Mouse (Mus musculus) left cerebral cortex, adult 2 months (tissue): Measurements from ENCODE around the gene Cel. TPM values are rescaled to one million over a fixed set of nuclear protein-coding genes. Genes with fewer than 3 reads are reported as not detected.

Source experiments
- DNase-seq, 2 experiments: peaks; one replicate each; pipeline ENCODE4 v3.0.0; 2021 to 2022; ENCODE audit warnings: low spot score in 2 of 2, mixed read lengths in 1 of 2; ENCODE audit errors: extremely low spot score in 1 of 2
- H3K27ac ChIP-seq: fragments of 200-600 bp; 2 replicates; pipeline ENCODE4 v1.8.1; 2022
- H3K4me3 ChIP-seq: fragments of 200-600 bp; 2 replicates; pipeline ENCODE4 v1.8.1; 2022
- CTCF ChIP-seq: fragments of 200-600 bp; IDR thresholded peaks from 2 replicates; pipeline ENCODE4 v1.8.1; 2022; ENCODE audit warnings: antibody characterized with exemption, mild to moderate bottlenecking, moderate library complexity
- intact Hi-C: fragments of 180-260 bp; cut with DNase I; formaldehyde crosslinking; loops from one replicate; pipeline ENCODE4 v1.15.1; 2025
- long read RNA-seq, 2 experiments: library from polyadenylated mRNA; stranded (forward); transcript quantifications; one replicate each; pipeline ENCODE4 v2.0.0; 2021; ENCODE audit warnings: borderline mapping rate in 2 of 2
- total RNA-seq, 2 experiments: library from RNA; stranded (reverse); gene quantifications; 2 replicates each; pipeline ENCODE4 v1.2.3; 2021

Cel gene
- total RNA-seq, result not detected
- long read RNA-seq, experiment 1, result 0 reads
- long read RNA-seq, experiment 2, result 0 reads

DNA sequence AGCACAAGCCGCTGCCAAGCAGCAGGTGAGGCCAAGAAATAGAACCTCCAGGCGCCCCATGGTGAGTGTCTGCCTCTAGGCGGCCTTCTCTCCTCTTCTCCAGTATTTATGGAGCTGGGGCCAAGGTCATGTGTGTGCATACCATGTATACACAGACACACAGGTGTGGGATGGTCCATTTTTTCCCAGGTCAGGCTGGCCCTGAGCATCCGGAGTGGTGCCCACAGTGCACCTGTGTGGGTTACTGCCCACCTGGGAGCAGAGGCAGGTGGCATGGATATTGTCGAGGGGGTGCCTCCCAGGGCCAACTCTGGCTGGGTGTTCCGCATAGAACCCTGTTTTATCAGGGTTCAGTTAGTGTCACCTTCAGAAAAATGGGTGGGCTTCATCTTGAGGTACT is at the start of gene Cel:
Gene Cel, minus strand, starts transcription at position 101 of the 400 bp plus-strand sequence.
- intact Hi-C loops, result no loop called here
- DNase-seq, result no peak
- H3K27ac ChIP-seq, result no peak within 1 kb of the TSS
- no peak for TF ChIP-seq CTCF
- H3K4me3 ChIP-seq, result no peak within 1 kb of the TSS

DNA sequence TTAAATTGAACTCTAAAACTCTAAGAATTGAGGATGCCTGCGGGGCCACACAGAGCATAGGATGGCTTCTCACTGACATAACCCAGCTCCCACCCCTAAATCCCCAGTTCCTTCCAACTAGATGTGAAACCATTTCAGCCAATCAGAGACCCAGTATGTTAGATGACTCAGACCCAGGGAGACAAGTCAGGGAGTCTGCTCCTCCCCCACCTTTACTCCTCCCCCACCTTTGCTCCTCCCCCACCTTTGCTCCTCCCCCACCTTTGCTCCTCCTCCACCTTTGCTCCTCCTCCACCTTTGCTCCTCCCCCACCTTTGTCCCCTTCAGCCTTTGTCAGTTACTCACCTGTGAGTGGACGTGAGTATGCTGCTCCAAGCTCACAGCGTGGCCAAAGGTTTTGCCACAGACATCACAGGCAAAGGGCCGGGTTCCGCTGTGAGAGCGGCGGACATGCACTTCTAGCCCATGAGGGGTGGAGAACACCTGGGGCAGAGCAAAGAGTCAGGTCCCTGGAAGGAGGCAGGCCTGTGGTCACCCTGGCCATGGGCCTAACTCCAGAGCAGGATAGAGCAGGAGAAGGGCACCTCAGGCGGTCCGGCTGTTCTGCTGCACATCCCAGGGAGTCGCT is 49.3 kb upstream of the Cel start:
- H3K4me3 ChIP-seq, result no peak overlapping the region
- no peak overlapping the region for H3K27ac ChIP-seq
- no peak for DNase-seq
- intact Hi-C loops, result no loop called here
- TF ChIP-seq CTCF, result no peak

DNA sequence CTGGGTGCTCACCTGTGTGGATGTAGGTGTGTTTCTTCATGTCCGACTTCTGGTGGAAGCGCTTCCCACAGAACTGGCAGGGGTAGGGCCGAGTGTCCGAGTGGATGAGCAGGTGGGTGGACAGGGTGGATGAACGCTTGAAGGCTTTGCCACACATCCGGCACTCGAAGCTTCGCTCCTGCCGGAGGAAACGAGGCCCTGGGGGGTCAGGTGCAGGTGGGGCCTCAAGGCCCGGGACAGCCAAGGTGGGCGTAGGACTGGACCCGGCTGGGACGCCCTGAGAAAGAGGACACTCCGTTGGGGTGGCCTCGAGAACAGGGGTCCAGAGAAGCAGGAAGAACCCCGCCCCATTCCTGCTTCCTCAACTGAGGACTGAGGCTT is 48.2 kb upstream of the Cel start:
- TF ChIP-seq CTCF, result no peak
- no peak for DNase-seq
- intact Hi-C loops, result no loop called here
- Histone ChIP-seq H3K27ac (no peak overlapping the region), H3K4me3 (no peak overlapping the region)

DNA sequence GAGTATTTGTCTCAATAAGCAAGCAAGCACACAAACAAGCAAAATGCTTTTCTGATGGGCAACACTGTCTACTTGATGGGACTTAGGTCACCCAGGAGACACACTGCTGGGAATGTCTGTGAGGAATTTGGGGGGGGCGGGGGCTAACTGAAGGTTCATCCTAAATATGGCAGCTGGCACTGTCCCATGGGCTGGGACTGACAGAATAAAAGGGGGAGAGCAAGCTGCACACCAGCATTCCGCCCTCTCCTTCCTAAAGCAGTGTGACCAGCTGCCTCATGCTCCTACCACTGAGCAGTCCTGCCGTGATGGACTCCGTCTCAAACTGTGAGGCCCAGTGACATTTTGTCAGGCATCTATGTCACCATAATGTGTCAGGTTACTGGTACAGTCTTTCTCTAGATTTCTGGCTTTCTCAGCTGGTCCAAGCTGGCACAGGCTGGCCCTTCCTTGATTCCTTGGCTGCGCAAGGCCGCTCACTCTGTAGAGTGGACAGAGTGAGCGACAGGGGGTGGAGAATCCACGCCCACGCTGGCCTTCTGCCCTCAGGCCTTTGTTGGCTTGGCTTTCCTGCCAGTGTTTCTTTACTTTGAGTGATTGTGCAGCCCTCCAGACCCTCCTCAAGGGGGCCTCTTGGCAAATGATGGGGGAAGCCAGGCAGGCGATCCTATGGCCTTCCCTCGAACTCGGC is 47.7 kb upstream of the Cel start:
- Histone ChIP-seq H3K27ac (no peak overlapping the region), H3K4me3 (no peak overlapping the region)
- no peak for TF ChIP-seq CTCF
- DNase-seq, result no peak
- intact Hi-C loops, result no loop called here

DNA sequence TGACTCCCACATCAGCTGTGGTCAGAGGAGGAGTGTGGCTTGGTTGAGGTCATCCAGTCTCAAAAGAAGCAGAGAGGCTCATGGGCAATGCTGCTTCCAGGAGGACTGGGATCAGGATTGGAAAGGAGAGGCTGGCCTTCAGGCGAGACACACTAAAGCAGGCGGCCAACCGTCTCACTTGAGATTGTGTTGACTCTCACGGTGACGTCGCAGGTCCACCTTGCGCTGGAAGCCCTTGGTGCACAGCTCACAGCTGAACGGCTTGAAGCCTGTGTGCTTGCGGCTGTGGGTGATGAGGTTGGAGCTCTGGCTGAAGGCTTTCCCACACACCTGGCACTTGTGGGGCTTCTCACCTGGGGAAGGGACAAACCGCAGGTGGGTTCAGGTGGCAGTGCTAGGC is 46.6 kb upstream of the Cel start:
- no peak for DNase-seq
- no peak for TF ChIP-seq CTCF
- Histone ChIP-seq H3K4me3 (no peak overlapping the region), H3K27ac (no peak overlapping the region)
- intact Hi-C loops, result no loop called here

DNA sequence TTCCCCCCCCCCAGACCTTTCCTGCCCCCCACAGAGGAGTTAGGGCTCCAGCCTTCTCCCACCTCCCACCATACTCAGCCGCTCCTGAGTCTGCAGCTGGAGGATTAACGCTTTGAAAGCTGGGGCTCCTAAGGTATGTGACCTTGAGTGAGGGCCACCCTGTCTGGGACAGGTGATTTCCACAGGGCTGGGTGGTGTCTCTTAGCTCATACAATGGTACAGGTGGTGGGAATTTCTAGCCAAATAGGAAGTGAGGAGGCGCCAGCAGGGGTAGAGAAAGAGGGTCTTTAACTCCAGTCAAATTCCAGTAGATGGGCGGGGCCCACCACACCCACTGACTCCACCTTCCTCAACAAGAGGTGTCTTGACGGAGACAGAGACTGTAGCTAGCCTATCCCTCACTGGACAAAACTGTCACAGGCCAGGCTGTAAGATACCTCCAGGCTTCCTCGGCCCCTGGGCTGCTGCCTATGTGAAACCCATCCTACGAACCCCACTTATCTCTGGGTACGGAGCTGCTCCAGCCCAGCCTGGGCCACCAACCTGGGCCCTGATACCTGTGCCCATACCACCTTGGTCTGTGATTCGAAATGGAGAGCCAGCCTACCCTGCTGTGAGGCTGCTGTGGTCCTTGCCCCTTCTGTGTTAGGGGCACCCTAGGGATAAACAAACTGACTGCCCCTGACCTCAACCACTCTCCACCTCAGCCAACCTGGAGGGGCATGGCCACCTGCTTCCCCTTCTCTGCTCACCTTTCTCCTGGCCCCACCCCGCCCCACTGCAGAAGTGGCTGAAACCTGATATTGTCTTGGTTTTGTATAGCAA is 44.4 kb upstream of the Cel start:
- no peak for TF ChIP-seq CTCF
- Histone ChIP-seq H3K27ac (no peak overlapping the region), H3K4me3 (no peak overlapping the region)
- intact Hi-C loops, result no loop called here
- DNase-seq, result no peak

DNA sequence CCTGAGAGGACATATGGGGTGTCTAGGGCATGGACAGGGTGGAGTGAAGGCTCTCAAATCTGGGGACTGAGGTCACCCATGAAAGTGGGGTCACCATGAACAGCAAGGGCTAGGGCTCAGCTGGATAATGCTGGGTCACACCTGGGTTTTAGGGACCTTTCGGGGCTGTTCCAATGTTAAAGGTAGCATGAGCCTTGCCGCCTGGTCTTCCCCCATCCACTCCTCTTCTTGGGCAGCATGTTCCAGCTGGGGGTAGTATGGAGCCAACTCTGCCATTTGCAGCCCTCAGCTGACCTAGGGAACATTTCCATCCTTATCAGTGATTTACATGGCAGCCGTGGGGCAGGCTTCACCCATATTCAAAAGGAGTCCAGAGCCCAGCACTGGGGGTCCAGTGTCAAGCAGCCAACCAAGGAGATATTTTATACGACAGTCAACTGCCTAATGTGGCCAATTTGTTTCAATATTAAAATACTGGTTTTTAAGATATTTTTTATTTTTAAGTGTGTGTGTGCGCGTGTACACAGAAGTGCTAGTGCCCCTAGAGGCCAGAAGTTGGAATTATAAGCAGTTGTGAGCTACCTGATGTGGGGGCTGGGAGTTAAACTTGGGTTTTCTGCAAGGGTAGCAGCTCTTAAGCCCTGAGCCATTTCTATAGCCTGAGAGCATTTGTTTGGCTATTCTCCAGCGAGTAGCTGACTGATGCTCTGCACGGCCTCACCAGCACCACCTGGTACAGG is 43.6 kb upstream of the Cel start:
- H3K4me3 ChIP-seq, result no peak overlapping the region
- TF ChIP-seq CTCF, result peak; percentile 41
- no peak for DNase-seq
- H3K27ac ChIP-seq, result no peak overlapping the region
- intact Hi-C loops, result no loop called here

DNA sequence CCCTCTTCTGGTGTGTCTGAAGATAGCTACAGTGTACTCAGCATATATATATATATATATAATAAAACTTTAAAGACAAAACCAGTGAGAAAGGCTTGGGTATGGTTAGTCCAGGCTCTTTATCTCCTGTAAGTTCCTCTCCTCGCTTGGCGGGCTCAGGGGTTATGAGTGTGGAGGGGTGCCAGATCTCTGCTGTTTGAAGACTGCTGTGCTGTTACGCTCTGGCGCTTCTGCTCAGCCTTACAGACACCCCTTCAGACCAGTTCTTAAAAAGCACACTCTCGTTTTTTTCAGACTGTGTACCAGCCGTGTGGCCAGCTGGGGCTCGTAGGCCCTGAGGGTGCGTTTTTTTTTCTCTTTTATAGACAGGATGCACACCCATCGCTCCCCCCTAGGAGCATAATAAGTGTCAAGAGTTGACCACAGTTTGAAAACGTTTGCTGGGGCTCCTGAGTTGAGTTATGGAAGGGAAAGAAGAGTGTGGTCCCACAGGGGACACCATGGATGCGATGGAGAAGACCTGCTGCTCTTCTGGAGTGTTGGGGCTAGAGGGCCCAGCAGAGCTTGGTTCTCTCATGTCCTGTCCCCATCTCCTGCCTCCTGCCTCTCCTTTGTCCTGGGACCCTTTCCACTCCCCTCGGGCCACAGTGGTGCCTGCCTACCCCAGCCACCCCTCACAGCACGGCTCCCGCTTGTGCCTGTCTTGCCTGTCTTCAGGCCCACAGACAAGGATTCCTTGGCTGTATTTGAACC is 42.8 kb upstream of the Cel start:
- intact Hi-C loops, result no loop called here
- Histone ChIP-seq H3K27ac (no peak overlapping the region), H3K4me3 (no peak overlapping the region)
- DNase-seq, result no peak
- TF ChIP-seq CTCF, result no peak

DNA sequence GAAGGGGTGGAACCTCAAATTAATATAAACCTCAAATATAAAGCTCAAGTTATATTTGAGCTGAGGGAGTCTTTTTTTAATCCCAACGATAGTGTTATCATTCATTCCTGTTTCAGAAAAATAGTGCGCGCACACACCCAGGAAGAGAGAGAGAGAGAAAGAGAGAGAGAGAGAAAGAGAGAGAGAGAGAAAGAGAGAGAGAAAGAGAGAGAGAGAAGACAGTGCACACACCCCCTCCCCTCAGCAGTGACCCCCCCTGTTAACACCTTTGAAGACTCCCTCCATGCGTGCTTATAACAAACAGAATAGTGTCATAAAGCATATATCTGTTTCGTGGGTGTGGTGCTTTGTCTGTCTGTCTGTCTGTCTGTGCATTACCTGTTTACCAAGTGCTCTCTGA is 40.3 kb upstream of the Cel start:
- H3K4me3 ChIP-seq, result no peak overlapping the region
- no peak for DNase-seq
- intact Hi-C loops, result no loop called here
- H3K27ac ChIP-seq, result no peak overlapping the region
- TF ChIP-seq CTCF, result no peak

DNA sequence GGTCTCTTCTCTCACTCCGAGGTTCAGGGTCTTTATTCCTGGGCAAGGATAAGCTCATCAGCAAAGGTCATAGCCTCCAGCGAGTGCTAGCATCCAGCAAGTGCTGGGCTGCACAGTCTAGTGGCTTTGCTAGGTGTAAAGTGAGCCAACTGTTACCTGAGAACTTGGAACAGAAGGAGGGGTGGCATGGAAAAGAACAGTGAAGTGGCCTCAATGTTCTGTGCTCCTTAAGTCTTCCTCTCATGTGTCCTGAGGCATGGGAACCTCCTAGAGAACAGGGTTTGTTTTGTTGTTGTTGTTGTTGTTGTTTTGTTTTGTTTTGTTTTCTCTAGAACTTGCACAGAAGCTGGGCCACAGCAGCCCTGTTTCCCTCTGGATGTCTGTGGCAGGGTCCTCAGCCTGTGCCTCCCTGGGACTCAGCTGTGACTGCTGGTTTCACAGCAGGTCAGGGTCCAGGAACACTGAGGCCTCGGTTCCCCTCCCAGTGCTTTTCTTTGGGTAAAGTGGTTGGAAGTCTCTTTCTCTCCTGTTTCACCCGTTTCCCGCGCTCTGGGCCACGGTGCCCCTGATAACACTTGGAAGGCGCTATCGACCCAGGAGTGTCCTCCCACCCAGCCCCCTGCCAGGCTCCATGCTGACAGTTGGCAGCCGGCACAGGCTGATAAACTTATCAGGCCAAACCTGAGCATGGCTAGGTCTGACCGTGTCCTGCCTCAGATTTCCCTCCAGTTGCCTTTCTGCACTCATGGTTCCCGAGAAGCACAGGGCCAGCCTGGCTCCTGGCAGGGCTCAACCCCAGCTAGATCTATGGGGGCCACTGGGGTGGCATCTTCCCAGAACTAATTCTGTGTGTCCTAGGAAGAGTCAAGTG is 38.8 kb upstream of the Cel start:
- Histone ChIP-seq H3K27ac (no peak overlapping the region), H3K4me3 (no peak overlapping the region)
- no peak for TF ChIP-seq CTCF
- DNase-seq, result no peak
- intact Hi-C loops, result no loop called here
